Mouse (Mus musculus): ENCODE data around the gene Rnf183. TPM values are rescaled to one million over a fixed set of nuclear protein-coding genes. Genes with fewer than 3 reads are reported as not detected.
"Not testable (repeated sequence)": the region's sequence is repeated elsewhere in the genome, so short reads cannot be mapped to it uniquely, and the experiment has no call there.

Gene Rnf183
- not detected in 2 replicates for polyA plus RNA-seq (2011; ENCODE audit: insufficient read depth, insufficient read length, low replicate concordance, missing spikeins)

DNA sequence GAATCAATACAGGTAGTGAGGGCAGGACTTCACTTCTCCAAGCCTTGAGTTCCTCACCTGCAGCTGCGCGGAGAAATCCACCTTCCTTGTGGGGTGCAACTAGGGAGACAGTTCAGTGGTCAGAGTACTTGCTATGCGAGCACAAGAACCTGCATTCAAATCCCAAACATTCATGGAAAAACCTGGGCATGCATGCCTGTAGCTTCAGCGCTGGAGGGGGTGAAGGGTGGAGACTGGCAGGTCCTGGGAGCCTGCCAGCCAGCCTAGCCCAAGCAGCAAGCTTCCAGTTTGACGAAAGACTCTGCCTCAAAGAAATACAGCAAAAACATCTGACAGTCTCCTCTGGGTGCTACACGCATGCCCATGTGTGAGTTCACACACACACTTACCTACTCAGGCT is at the start of gene Rnf183:
Rnf183 (minus strand) TSS at position 172 of the 400 bp plus-strand sequence.
- TF ChIP-seq POLR2A (IDR thresholded peaks at IDR 0.05; ENCODE audit: borderline replicate concordance, control insufficient read depth, low read depth, low read length): no peak
- no peak for TF ChIP-seq CTCF (IDR thresholded peaks at IDR 0.05; ENCODE audit: control insufficient read depth, insufficient read depth, low read length)
- Histone ChIP-seq H3K27ac (ENCODE audit: control insufficient read depth, insufficient read depth, low read depth, low read length, poor library complexity) (no peak within 1 kb of the TSS), H3K4me3 (replicated peaks; ENCODE audit: control insufficient read depth, low read depth, low read length) (no peak within 1 kb of the TSS), H3K4me1 (ENCODE audit: control insufficient read depth, insufficient read depth, low read length) (no peaks in the 10 kb centered on the region)
- 82% methylated on average over 6 of the region's 6 CpGs for WGBS

- TF ChIP-seq CTCF (IDR thresholded peaks at IDR 0.05; ENCODE audit: control insufficient read depth, insufficient read depth, low read length) (no peak), POLR2A (IDR thresholded peaks at IDR 0.05; ENCODE audit: borderline replicate concordance, control insufficient read depth, low read depth, low read length) (no peak)
- 0 out of 2 replicates have a peak overlapping the region, but pooled peaks have one; percentile 30 for H3K27ac ChIP-seq (ENCODE audit: control insufficient read depth, insufficient read depth, low read depth, low read length, poor library complexity)
- H3K4me1 ChIP-seq (ENCODE audit: control insufficient read depth, insufficient read depth, low read length): 0 out of 2 replicates have a peak, but pooled peaks cover 1% of the 10 kb centered on the region
- 4% methylated on average over 10 of the region's 10 CpGs for WGBS
- no peak overlapping the region for H3K4me3 ChIP-seq (replicated peaks; ENCODE audit: control insufficient read depth, low read depth, low read length)
Measured at GRCm38 (mm10) chr4:62480709-62481605, 45.9 kb upstream of the Rnf183 start.

GRCm38 (mm10) chr4:62479937-62480708 is 45.1 kb upstream of the Rnf183 start, which contains the start of gene Bspry:
TSS of gene Bspry (plus strand) at chr4:62480053.
- 1% methylated on average over 71 of the region's 71 CpGs for WGBS
- Histone ChIP-seq H3K4me3 (replicated peaks; ENCODE audit: control insufficient read depth, low read depth, low read length) (peak within 1 kb of the TSS; percentile 21), H3K27ac (ENCODE audit: control insufficient read depth, insufficient read depth, low read depth, low read length, poor library complexity) (peak within 1 kb of the TSS; percentile 36; the same call in 1 of the 2 replicates), H3K4me1 (ENCODE audit: control insufficient read depth, insufficient read depth, low read length) (peaks cover 1% of the 10 kb centered on the region; the same call in 1 of the 2 replicates)
- TF ChIP-seq POLR2A (IDR thresholded peaks at IDR 0.05; ENCODE audit: borderline replicate concordance, control insufficient read depth, low read depth, low read length) (no peak), CTCF (IDR thresholded peaks at IDR 0.05; ENCODE audit: control insufficient read depth, insufficient read depth, low read length) (no peak)

- not testable (repeated sequence) for H3K4me1 ChIP-seq (ENCODE audit: control insufficient read depth, insufficient read depth, low read length); H3K27ac ChIP-seq (ENCODE audit: control insufficient read depth, insufficient read depth, low read depth, low read length, poor library complexity)
- 0 out of 2 replicates have a peak, but pooled peaks have one; percentile 6 for TF ChIP-seq CTCF (IDR thresholded peaks at IDR 0.05; ENCODE audit: control insufficient read depth, insufficient read depth, low read length)
- peak overlapping the region; percentile 21 for H3K4me3 ChIP-seq (replicated peaks; ENCODE audit: control insufficient read depth, low read depth, low read length)
- WGBS: 10% methylated on average over 11 of the region's 11 CpGs
Measured at GRCm38 (mm10) chr4:62479593-62479936, 44.5 kb upstream of the Rnf183 start.

- Histone ChIP-seq H3K4me1 (ENCODE audit: control insufficient read depth, insufficient read depth, low read length) (no peaks in the 10 kb centered on the region; the same call in 1 of the 2 replicates), H3K27ac (ENCODE audit: control insufficient read depth, insufficient read depth, low read depth, low read length, poor library complexity) (no peak overlapping the region), H3K4me3 (replicated peaks; ENCODE audit: control insufficient read depth, low read depth, low read length) (no peak overlapping the region)
- WGBS: 84% methylated on average over 6 of the region's 6 CpGs
- TF ChIP-seq CTCF (IDR thresholded peaks at IDR 0.05; ENCODE audit: control insufficient read depth, insufficient read depth, low read length) (no peak), POLR2A (IDR thresholded peaks at IDR 0.05; ENCODE audit: borderline replicate concordance, control insufficient read depth, low read depth, low read length) (no peak)
Measured at GRCm38 (mm10) chr4:62477542-62478244, 42.6 kb upstream of the Rnf183 start.

DNA sequence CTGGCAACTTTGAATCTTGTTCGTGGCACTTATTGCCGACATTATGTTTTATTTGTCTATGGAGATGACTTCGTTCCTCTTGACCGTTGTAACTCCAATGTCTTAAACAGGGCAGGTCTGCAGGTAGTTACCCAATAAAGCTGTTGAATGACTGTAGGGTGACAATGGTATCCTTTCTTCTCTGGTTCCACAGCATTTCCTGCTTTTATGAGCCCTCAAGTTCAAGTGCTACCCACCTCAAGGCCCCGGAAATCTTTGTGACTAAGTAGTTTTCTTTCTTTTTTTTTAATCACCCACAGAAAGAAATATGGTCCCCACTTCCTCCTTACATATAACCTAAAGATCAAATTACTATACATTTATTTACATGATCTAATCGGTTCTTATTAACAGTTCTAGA is 40.7 kb upstream of the Rnf183 start:
- Histone ChIP-seq H3K4me1 (ENCODE audit: control insufficient read depth, insufficient read depth, low read length) (no peaks in the 10 kb centered on the region; the same call in 1 of the 2 replicates), H3K27ac (ENCODE audit: control insufficient read depth, insufficient read depth, low read depth, low read length, poor library complexity) (no peak overlapping the region), H3K4me3 (replicated peaks; ENCODE audit: control insufficient read depth, low read depth, low read length) (no peak overlapping the region)
- TF ChIP-seq POLR2A (IDR thresholded peaks at IDR 0.05; ENCODE audit: borderline replicate concordance, control insufficient read depth, low read depth, low read length): no peak
- WGBS: 60% methylated on average over 6 of the region's 6 CpGs

- Histone ChIP-seq H3K4me1 (ENCODE audit: control insufficient read depth, insufficient read depth, low read length) (peaks cover 1% of the 10 kb centered on the region; the same call in 1 of the 2 replicates), H3K4me3 (replicated peaks; ENCODE audit: control insufficient read depth, low read depth, low read length) (no peak overlapping the region), H3K27ac (ENCODE audit: control insufficient read depth, insufficient read depth, low read depth, low read length, poor library complexity) (no peak overlapping the region)
- 73% methylated on average over 2 of the region's 2 CpGs for WGBS
- TF ChIP-seq POLR2A (IDR thresholded peaks at IDR 0.05; ENCODE audit: borderline replicate concordance, control insufficient read depth, low read depth, low read length) (no peak), CTCF (IDR thresholded peaks at IDR 0.05; ENCODE audit: control insufficient read depth, insufficient read depth, low read length) (no peak)
Measured at GRCm38 (mm10) chr4:62475131-62475530, 40.1 kb upstream of the Rnf183 start.

Data from bone marrow, adult 2 months (tissue).